Mouse (Mus musculus) C3H10T1/2 (cell line): ENCODE results near the gene Supt7l. TPM values are rescaled to one million over a fixed set of nuclear protein-coding genes. Genes with fewer than 3 reads are reported as not detected.

Source experiments
- polyA plus RNA-seq, 2 experiments: library from polyadenylated mRNA; unstranded; fragments of >200 nt; fragmentation: generic; extraction: Trizol; gene quantifications; one replicate each; pipeline ENCODE4 v1.2.1; 2012; ENCODE audit warnings: missing spikeins in 2 of 2

Gene Supt7l
- 10 to 100 TPM in 1 of 2 experiments, 1 to 10 TPM in 1; 4.0 to 16.8 TPM for polyA plus RNA-seq

DNA sequence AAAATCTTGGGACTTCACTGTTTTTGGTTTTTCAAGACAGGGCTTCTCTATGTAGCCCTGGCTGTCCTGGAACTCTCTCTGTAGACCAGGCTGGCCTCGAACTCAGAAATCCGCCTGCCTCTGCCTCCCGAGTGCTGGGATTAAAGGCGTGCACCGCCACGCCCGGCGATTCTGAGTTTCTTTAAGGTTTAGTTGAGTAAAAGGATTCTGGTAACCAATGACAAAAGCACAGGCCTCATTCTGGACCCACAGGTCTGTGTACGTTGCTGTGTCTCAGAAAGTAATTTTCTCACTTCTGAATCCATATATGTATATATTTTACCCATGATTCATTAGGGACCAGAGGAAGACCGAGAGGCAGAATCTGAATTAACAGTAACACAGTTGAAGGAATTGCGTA is at the start of gene Supt7l:
Gene Supt7l (minus strand): TSS at position 101 of the 400 bp plus-strand sequence.

DNA sequence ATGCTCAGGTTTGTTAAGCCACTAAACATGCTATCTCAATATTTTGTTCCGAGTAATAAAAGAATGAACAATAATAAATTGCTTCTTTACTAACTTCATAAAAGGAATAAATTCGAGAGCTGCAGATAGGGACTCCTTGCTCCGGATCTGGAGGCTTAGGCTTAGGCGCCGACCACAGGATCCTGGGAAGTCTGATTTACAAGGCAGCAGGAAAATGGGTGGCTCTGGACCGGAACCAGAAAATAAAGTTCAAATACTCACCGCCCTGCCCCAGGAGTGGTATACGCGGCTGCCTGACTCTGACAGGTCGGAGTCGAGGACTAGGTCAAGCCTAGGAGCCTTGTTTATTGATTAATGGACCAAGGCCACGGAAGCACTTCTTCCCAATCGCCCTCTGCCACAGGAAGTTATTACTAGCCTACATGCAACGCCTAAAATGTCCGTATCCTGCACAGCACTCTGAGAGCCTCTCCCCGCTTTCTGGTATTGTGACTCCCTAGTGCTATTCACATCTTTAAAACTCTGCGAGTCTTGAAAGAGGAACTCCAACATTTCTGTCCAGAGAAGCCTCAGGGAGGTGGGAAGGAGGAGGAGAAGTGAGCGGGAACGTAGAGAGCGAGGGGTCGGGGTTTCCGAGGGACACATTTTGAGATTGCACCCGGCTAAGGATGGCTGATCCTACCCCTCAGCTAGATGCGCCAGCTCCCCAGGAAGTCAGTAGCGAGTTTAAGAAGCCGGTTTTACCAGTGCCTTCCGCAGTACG is 1.1 kb downstream of the Supt7l start, which contains the start of gene Slc4a1ap:
Gene Slc4a1ap (plus strand): TSS at position 642 of the 763 bp plus-strand sequence.

DNA sequence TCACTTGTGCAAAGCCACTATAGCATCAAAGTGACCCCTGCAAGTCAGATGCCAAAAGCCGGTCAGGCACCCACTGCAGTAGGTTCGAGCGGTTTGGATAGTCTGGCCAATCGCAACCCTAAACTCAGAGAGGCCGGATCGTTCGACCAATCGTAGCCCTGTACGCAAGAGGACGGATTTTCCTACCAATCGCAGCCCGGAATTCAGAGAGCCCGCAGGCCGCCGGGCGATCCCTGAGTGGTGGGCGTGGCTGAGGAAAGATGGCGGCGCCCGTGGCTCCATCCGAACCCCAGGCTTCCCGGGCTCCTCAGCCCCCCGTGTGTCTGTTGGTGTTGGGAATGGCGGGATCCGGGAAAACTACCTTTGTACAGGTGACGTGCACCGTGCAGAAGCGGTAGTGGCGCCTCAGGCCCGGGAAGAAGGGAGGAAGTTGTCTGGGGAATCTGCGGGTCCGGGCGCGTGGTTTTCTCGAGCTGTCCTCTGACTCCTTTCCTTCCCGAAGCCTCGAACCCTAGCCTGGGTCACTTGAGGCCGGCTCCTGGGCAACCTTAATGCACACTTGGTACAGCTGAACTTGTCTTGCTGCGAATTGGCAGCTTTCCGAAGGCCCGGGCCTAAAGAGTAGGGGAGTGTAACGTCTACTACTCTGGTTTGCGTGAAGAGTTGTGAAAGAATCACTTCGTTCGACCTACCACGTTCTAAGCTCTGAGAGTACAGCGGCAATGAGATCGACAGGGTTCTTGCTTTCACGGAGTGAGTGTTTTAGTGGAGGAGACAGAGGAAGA is 32.9 kb downstream of the Supt7l start, which contains the start of gene Gpn1:
Gene Gpn1 (plus strand): TSS at position 229 of the 785 bp plus-strand sequence.

DNA sequence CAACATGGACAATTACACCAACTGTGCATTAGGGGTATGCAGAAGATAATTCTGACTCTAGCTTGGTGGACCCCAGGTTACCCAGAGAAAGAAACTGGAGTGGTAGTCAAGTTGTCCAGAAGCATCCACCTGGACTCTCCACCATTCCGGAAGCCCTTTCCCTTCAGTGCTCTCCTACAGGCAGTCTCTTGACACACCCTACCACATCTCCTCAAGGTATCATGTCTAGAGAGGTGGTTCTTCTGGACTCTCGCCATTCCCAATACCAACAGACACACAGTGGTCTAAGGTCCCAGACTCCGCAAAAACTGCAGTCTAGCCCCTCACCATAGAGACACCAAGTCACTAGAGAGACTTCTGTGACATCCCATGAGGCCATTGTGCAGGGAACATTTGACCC is 42.2 kb downstream of the Supt7l start, which contains the start of gene 4930548H24Rik:
Gene 4930548H24Rik (plus strand): TSS at position 301 of the 400 bp plus-strand sequence.

Other genes with a start within 250 kb of the Supt7l start
- 10 to 100 TPM in 1 of 2 experiments, 1 to 10 TPM in 1; 6.9 to 36.9 TPM for gene Ift172, start 236.7 kb downstream of the Supt7l start, polyA plus RNA-seq
- 10 to 100 TPM; 18.9 to 26.1 TPM for gene Fndc4, start 231.7 kb downstream of the Supt7l start, polyA plus RNA-seq
- gene Gckr, start 230.4 kb downstream of the Supt7l start, polyA plus RNA-seq, result not detected
- gene Zfp512, start 75.4 kb downstream of the Supt7l start, polyA plus RNA-seq, result 10 to 100 TPM in 1 of 2 experiments, 1 to 10 TPM in 1; 1.8 to 20.1 TPM
- under 1 TPM in 1 of 2 experiments, not detected in 1; 0.06 TPM for gene 4930548H24Rik, start 42.1 kb downstream of the Supt7l start, polyA plus RNA-seq
- gene Gpn1, start 33.1 kb downstream of the Supt7l start, polyA plus RNA-seq, result 10 to 100 TPM; 13.4 to 20.4 TPM
- 10 to 100 TPM in 1 of 2 experiments, 1 to 10 TPM in 1; 4.6 to 21.0 TPM for gene Slc4a1ap, start 812 bp downstream of the Supt7l start, polyA plus RNA-seq
- 100 to 1,000 TPM; 165 to 324 TPM for gene Mrpl33, start 69.1 kb upstream of the Supt7l start, polyA plus RNA-seq
- gene Rbks, start 169.8 kb upstream of the Supt7l start, polyA plus RNA-seq, result 1 to 10 TPM; 2.7 to 2.9 TPM
- gene Babam2, start 169.9 kb upstream of the Supt7l start, polyA plus RNA-seq, result 10 to 100 TPM; 46.3 to 46.9 TPM